Mouse (Mus musculus): ENCODE data around the gene Atf7.

The Atf7 gene

DNA sequence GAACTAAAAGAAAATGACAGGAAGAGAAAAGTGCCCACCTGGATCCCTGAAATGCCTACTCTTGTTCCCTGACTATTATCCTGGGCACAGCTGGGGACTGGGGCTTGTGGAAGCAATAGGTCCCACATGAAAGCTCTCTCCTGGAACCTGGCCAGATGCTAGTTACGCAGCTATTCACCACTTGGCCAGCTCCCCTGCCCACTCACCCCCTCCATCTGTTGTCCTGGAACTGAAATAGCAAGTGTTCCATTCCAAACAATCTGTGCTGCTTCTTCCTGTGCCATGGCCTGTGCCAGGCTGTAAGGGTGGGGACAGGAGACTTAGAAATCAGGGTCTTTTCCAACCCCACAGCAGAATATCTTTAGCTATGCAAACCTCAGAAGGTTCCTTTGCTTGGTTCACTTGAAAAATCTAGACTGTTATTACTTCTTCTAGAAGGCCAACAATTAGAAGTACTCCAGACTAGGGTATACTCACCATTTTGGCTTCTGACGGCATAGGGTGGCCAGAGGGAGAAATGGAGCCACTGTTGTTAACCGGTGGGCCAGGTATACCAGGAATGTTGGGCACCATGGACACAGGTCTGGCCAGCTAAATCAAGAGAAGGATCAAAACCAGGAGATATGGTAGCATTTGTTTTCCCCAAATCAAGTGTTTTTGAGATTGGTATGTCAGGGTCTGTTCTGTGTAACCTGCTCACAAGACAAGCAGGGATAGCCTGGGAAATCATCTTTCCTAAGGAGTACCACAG lies 78.4 kb downstream of the Atf7 start:
- in situ Hi-C loops (cut with MseI, MboI): no loop called here

DNA sequence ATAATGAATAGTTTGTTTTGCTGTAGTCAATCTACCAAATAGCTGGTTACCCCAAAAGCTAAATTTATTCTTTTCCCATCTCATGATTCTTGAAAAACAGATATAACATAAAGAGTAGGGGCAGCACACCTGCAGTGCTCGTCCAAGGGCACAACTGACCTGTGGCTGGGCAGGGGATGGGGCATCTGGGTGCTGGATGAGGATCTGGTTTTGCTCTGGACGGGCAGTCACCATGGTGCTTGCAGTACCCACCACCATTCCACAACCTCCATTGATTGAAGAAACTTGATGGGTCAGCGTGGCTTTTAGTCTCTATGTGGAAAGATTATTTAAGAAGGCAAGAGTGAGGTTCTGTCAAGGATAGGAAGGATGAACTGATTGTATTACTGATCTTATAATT lies 79.0 kb downstream of the Atf7 start:
- in situ Hi-C loops (cut with MseI, MboI): no loop called here

DNA sequence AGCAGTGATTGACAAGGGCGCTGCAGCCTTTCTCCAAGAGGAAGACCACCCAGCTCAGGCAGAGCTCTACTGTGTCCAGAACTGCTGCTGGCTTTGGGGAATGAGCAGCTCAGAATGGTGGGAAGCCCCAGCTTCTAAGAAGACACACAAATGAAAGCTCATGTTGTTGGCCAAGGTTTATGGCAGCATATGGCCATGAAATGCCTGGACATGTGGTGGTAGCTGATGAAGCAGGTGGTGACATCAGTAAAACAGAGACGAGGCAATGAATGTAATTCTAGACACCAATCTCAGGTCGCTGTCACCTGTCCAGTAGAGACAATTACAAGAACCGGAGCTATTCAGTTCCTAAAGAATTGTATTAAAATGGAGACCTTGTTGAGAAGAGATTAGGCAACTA lies 80.5 kb downstream of the Atf7 start:
- in situ Hi-C loops (cut with MseI, MboI): no loop called here

- in situ Hi-C loops (cut with MseI, MboI): no loop called here
These were observed 91.3 kb downstream of the Atf7 start for GRCm38 (mm10) chr15:102533926-102534325.

- in situ Hi-C loops (cut with MseI, MboI): no loop called here
These were observed 93.0 kb downstream of the Atf7 start for GRCm38 (mm10) chr15:102532106-102532900.

- in situ Hi-C loops (cut with MseI, MboI): no loop called here
These were observed 93.7 kb downstream of the Atf7 start for GRCm38 (mm10) chr15:102531586-102531985.

DNA sequence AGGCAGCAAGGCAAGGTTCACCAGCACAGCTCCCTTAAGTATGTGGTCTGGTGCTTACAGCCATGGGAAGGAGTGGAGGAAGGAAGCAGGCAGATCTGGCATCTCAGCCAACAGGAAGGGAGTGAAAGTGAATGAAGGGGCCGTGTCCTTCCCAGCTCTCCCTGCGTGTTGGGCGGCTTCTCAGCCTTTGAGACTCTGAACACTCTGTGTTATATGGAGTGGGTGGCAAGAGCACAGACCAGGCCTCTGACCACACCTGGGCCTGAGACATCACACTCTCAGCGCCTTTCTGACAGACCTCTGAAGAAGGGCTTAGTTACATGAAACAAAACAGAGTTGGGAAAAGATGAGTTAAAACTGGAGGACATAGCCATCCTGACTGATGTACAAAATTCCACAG lies 94.7 kb downstream of the Atf7 start:
- in situ Hi-C loops (cut with MseI, MboI): no loop called here

DNA sequence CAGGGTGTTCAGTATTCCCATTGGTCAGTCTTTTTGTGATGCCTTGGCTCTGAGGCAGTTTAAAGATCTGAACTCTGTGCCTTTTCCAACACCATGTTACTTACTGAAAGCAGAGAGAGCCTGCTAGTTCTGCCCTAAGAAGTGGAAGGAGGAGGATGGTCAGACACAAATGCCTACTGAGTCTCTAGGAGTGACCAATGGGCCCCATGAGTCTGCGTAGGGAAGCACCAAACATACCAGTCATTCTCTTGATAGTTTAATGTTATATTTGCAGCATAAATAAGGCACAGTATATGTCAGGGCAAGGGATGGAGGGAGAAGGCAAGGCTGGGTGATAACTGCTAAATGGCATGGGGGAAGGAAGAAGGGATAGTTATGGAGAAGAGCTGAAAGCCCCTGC lies 96.9 kb downstream of the Atf7 start:
- in situ Hi-C loops (cut with MseI, MboI): no loop called here

DNA sequence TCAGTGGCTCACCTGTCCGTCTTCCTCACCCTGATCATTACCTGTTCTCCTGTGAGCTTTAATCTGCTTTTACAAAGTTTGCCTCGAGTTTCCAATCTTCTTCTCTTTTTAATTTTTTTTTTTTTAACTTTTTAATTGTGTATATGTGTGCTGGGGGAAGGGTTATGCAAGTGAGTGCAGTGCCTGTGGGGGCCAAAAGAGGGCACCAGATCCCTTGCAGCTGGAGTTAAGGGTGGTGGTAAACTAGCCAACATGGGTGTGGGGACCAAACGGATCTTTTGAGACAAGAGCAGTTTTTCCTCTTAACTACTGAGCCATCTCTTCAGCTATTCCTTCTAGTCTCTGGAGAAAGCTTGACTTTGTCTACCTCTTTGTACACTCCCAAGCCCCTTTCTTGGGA lies 97.3 kb downstream of the Atf7 start:
- in situ Hi-C loops (cut with MseI, MboI): no loop called here

DNA sequence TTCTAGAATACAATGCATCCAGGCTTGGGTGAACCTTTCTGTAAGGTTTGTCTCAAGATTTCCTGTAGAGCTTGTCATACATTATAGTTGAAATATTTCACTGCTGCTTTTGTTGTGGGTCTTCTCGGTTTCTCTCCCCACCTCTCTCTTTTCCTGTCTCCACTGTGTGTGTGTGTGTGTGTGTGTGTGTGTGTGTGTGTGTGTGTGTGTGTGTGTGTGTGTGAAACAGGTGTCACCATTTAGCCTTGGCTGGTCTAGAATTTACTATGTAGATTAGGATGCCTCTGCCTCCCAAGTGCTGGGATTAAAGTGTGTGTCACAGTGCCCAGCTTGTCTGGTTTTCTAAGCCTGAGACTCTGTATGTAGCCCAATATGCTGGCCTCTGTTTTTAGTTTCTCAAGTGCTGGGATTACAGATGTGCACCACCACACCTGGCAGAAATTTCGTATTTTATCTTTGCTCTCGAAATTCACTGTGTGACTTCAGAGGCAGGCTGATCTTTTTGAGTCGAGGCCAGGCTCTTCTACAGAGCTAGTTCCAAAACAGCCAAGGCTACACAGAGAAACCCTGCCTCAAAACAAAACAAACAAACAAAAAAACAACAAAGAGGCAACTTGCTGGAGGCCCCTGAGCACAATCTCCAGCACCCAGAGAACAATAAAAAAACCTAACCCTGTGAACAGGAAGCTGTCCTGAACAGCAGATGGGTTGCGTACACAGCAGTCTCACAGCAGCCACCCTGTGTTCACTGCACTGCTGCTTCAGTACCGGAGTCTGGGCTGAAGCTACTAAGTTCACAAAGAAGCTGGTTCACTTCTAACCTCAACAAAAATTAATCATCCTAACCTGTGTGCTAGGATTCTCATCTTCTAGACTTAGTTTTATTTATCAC lies 98.9 kb downstream of the Atf7 start:
- in situ Hi-C loops (cut with MseI, MboI): no loop called here

GRCm38 (mm10) chr15:102524892-102525485 lies 100.3 kb downstream of the Atf7 start, which contains the start of gene Npff:
Gene Npff (minus strand): TSS chr15:102524942.
- in situ Hi-C loops (cut with MseI, MboI): no loop called here

DNA sequence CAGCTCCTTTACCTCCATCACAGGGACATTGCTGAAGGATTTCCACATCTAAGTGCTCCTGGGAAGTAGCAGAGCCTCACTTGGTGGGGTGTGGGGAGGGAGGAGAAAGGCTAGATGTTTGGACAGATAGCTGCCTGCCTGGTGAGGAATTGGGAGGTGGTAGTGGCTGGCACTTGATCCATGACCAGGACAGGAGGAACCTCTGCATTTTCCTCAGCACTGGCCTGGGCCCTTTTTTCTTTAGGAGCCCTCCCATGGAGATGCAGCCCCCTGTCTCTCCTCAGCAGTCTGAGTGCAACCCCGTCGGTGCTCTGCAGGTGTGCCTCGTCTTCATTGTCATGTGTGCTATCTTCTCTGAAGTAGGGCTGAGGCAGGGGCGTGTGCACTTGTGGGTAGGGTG lies 103.8 kb downstream of the Atf7 start:
- in situ Hi-C loops (cut with MseI, MboI): no loop called here

- in situ Hi-C loops (cut with MseI, MboI): no loop called here
These were observed 104.8 kb downstream of the Atf7 start for GRCm38 (mm10) chr15:102520416-102520815.

GRCm38 (mm10) chr15:102519211-102520141 lies 105.8 kb downstream of the Atf7 start:
- in situ Hi-C loops (cut with MseI, MboI): no loop called here

DNA sequence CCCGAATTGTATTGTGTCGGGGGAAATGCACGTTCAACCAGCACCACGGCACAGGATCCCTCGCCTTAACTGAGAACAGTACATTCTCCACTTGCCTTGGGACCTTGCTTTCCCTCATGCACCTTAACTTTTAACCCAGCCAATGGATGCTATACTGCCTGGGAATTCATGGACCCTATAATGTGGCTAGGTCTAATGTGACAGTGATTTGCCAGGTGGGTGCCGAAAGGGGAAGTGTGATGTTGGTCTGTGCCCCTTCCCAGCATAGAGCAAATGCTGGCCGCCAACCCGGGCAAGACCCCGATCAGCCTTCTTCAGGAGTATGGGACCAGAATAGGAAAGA lies 106.4 kb downstream of the Atf7 start:
- in situ Hi-C loops (cut with MseI, MboI): no loop called here

DNA sequence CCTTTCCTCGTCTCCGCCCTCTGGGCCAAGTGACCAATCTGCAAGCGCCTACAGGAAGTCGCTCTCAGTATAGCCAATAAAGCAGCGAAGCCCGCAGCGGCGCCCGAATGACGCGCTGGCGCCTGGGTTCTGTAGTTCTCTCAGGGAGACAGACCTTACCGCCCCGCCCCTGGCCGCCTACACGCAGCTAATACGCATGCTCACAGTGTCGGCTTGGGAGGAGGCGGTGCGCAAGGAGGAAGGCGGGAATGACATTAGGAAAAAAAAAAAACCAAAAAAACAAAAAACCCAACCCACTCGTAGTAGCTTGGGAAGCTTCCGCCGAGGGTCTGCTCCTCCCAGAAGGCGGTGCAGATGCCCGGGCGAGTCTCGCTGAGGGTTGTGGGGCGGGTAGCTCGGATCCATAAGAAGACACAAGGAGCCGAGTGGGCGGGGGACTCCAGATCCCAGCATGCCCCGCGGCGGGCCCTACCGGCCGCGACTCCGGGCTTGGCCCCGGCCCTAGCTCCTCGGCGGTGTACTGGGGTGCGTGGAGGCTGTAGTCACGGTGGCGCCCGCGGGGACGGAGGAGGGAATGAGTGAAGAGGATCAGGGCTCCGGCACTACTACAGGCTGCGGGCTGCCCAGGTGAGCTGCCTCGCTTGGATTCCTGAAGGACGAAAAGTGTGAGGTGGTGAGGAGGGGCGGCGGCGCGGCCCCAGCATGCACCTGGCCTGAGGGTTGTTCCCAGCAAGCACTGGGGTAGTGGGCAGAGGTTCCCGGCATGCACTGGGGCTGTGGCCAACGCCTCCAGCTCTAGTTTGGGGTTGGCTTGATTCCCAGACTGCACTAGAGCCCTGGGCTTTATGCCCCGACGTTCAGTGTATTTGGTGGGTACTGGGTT lies 107.0 kb downstream of the Atf7 start, which contains the start of gene Tarbp2:
Tarbp2 (plus strand) TSS at position 217 of the 883 bp plus-strand sequence.
- in situ Hi-C loops (cut with MseI, MboI): no loop called here

DNA sequence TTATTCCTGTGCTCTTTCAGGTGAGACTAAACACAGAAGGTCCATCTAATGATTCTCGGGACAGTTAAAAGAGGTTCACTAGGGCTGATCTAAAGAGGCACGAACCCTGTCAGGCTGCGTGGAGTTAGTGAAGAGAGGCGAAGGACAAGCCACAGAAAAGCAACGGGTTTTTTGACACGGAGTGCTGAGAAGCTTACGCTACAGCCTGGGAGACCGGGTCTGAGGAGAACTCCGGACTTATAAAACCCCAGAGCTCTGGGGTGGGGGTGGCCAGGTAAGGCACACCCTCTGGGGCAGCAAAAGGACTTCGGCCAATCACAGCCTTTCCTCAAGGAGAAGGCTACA lies 107.7 kb downstream of the Atf7 start:
- in situ Hi-C loops (cut with MseI, MboI): no loop called here

GRCm38 (mm10) chr15:102516728-102517404 lies 108.4 kb downstream of the Atf7 start, which contains the start of gene Map3k12:
Gene Map3k12 (minus strand): TSS chr15:102517064.
- in situ Hi-C loops (cut with MseI, MboI): no loop called here

GRCm38 (mm10) chr15:102516293-102516692 lies 109.0 kb downstream of the Atf7 start:
- in situ Hi-C loops (cut with MseI, MboI): no loop called here
